Mouse (Mus musculus) forebrain, embryonic 13.5 days (tissue): Measurements from ENCODE around the gene Rftn1. TPM values are rescaled to one million over a fixed set of nuclear protein-coding genes. Genes with fewer than 3 reads are reported as not detected.

ENCODE experiments used
- ATAC-seq: fragments of 200-750 bp; cut with Nextera tagmentation; 2 replicates; pipeline ENCODE4 v1.8.0; 2017
- H3K27ac ChIP-seq: fragments of 300-500 bp; sonication (generic); 2 replicates; pipeline ENCODE4 v1.5.1; 2015; ENCODE audit warnings: inconsistent platforms, mild to moderate bottlenecking, moderate library complexity
- H3K27me3 ChIP-seq: fragments of 300-500 bp; sonication (generic); 2 replicates; pipeline ENCODE4 v1.6.1; 2015; ENCODE audit warnings: mild to moderate bottlenecking, inconsistent platforms
- H3K36me3 ChIP-seq: fragments of 300-500 bp; sonication (generic); 2 replicates; pipeline ENCODE4 v1.6.1; 2015; ENCODE audit warnings: mild to moderate bottlenecking, inconsistent platforms; ENCODE audit not compliant: poor library complexity, severe bottlenecking
- H3K4me1 ChIP-seq: fragments of 300-500 bp; sonication (generic); 2 replicates; pipeline ENCODE4 v1.6.1; 2015; ENCODE audit warnings: inconsistent platforms
- H3K4me2 ChIP-seq: fragments of 300-500 bp; sonication (generic); 2 replicates; pipeline ENCODE4 v1.6.1; 2015; ENCODE audit warnings: inconsistent platforms, mild to moderate bottlenecking, moderate library complexity
- H3K4me3 ChIP-seq: fragments of 300-500 bp; sonication (generic); 2 replicates; pipeline ENCODE4 v1.5.1; 2015; ENCODE audit warnings: mild to moderate bottlenecking, inconsistent platforms
- H3K9ac ChIP-seq: fragments of 300-500 bp; sonication (generic); 2 replicates; pipeline ENCODE4 v1.6.1; 2015; ENCODE audit warnings: mild to moderate bottlenecking, inconsistent platforms
- H3K9me3 ChIP-seq: fragments of 300-500 bp; sonication (generic); replicated peaks from 2 replicates; pipeline ENCODE4 v1.6.1; 2016; ENCODE audit warnings: inconsistent platforms
- whole genome bisulfite sequencing: fragments of 180-500 bp; shearing (Covaris S2); methylation state at CpG from one replicate; pipeline ENCODE4 v1.1.7; 2015; 5-methylcytosine and 5-hydroxymethylcytosine counted together
- polyA plus RNA-seq: library from polyadenylated mRNA; unstranded; fragments of >200 nt; fragmentation: Nextera tagmentation; extraction: Ambion mirVana; gene quantifications from 2 replicates; pipeline ENCODE4 v1.2.1, GENCODE M21; 2015

The Rftn1 gene
- polyA plus RNA-seq, 1 experiment from 2014 or later: 15.3 TPM

GRCm38 (mm10) chr17:50197572-50197971, 7.1 kb upstream of the Rftn1 start:
- H3K27me3 ChIP-seq: peaks cover 4% of the 10 kb centered on the region; the same call in 1 of the 2 replicates
- no peaks in the 10 kb centered on the region for H3K9me3 ChIP-seq
- H3K9ac ChIP-seq: no peak overlapping the region
- no peaks in the 10 kb centered on the region for H3K36me3 ChIP-seq
- H3K27ac ChIP-seq: no peak overlapping the region
- no peak overlapping the region for H3K4me2 ChIP-seq
- no peak for ATAC-seq
- H3K4me1 ChIP-seq: peaks cover 14% of the 10 kb centered on the region
- no peak overlapping the region for H3K4me3 ChIP-seq
- 90% methylated on average over 4 of the region's 4 CpGs for WGBS

GRCm38 (mm10) chr17:50196005-50196672, 5.7 kb upstream of the Rftn1 start:
- no peak overlapping the region for H3K27ac ChIP-seq
- no peaks in the 10 kb centered on the region for H3K9me3 ChIP-seq
- no peak overlapping the region for H3K9ac ChIP-seq
- no peak for ATAC-seq
- no peak overlapping the region for H3K4me3 ChIP-seq
- peaks cover 18% of the 10 kb centered on the region for H3K4me1 ChIP-seq
- peaks cover 17% of the 10 kb centered on the region for H3K27me3 ChIP-seq
- 31% methylated on average over 10 of the region's 10 CpGs for WGBS
- H3K36me3 ChIP-seq: no peaks in the 10 kb centered on the region
- no peak overlapping the region for H3K4me2 ChIP-seq

- H3K27ac ChIP-seq: no peak overlapping the region
- peaks cover 24% of the 10 kb centered on the region for H3K27me3 ChIP-seq
- peaks cover 22% of the 10 kb centered on the region for H3K4me1 ChIP-seq
- H3K4me3 ChIP-seq: no peak overlapping the region
- H3K9me3 ChIP-seq: no peaks in the 10 kb centered on the region
- no peaks in the 10 kb centered on the region for H3K36me3 ChIP-seq
- no peak overlapping the region for H3K9ac ChIP-seq
- 91% methylated on average over 7 of the region's 7 CpGs for WGBS
- no peak for ATAC-seq
- no peak overlapping the region for H3K4me2 ChIP-seq
Observed at GRCm38 (mm10) chr17:50195399-50195798, 4.9 kb upstream of the Rftn1 start.

- Histone ChIP-seq H3K9ac (no peak overlapping the region), H3K36me3 (no peaks in the 10 kb centered on the region), H3K4me1 (peaks cover 28% of the 10 kb centered on the region), H3K4me2 (no peak overlapping the region), H3K27ac (no peak overlapping the region), H3K9me3 (no peaks in the 10 kb centered on the region), H3K4me3 (no peak overlapping the region), H3K27me3 (peaks cover 33% of the 10 kb centered on the region)
- 73% methylated on average over 3 of the region's 3 CpGs for WGBS
- ATAC-seq: no peak
Observed at GRCm38 (mm10) chr17:50194541-50194940, 4.1 kb upstream of the Rftn1 start.

DNA sequence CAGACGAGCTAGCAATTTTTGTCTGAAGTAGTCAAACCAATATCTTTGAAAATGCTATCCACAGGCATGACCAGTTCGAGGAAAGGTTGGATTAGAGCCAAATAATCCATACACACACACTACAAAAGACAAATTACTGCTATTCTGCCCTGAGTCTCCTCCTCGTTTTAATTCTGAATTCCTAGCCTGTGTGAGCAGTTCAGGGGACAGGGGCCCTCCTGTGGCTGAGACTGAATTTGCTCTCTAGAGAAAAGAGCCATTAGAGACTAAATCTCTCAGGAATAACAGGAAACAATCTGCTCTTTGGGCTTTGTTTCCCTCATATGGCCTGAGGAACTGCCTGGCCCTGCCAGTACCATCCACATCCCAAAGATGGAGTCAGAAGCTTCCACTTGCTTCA, 3.2 kb upstream of the Rftn1 start:
- WGBS: 25% methylated on average over 3 of the region's 3 CpGs

DNA sequence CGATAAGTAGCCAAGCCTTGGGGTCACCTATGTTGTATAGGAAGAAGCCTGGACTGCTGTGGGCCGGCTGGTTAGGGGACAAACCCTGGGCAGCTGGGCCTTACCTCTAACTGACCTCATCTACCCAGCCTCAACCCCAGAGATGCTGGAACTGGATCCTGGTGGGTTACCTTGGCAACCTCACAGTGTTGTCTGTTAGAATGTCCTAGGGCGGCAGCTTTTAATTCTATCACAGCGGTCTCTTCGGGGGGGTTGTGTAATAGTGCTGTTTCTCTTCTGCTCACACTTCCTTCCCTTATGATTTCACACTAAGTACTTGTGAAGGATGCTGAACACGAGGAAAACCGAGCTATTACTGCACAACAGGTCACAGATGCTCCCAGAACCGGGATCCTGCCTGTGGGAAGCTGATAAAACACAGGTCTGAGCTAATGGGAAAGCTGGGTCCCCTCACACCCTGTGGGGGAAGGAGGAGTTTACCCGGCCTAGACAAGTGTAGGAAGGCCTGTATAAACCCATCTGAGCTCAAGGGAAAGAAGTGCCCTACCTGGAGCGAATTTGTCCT, 2.0 kb upstream of the Rftn1 start:
- Histone ChIP-seq H3K4me1 (peaks cover 31% of the 10 kb centered on the region), H3K4me2 (no peak overlapping the region), H3K9me3 (no peaks in the 10 kb centered on the region), H3K36me3 (no peaks in the 10 kb centered on the region), H3K9ac (no peak overlapping the region), H3K27me3 (peaks cover 38% of the 10 kb centered on the region), H3K4me3 (no peak overlapping the region), H3K27ac (no peak overlapping the region)
- no peak for ATAC-seq
- WGBS: 27% methylated on average over 10 of the region's 10 CpGs

More for the DNA sequence above, 3.2 kb upstream of the Rftn1 start:
- no peak overlapping the region for H3K9ac ChIP-seq
- H3K27me3 ChIP-seq: peaks cover 38% of the 10 kb centered on the region
- no peak overlapping the region for H3K4me3 ChIP-seq
- peak overlapping the region; percentile 14; the same call in 1 of the 2 replicates for H3K27ac ChIP-seq
- H3K4me1 ChIP-seq: peaks cover 31% of the 10 kb centered on the region
- H3K4me2 ChIP-seq: no peak overlapping the region
- no peaks in the 10 kb centered on the region for H3K36me3 ChIP-seq
- no peaks in the 10 kb centered on the region for H3K9me3 ChIP-seq
- ATAC-seq: peak; percentile 57

- Histone ChIP-seq H3K36me3 (no peaks in the 10 kb centered on the region), H3K4me2 (no peak overlapping the region), H3K4me1 (peaks cover 31% of the 10 kb centered on the region), H3K9ac (no peak overlapping the region), H3K9me3 (no peaks in the 10 kb centered on the region), H3K27ac (no peak overlapping the region), H3K4me3 (no peak overlapping the region), H3K27me3 (peaks cover 38% of the 10 kb centered on the region)
- ATAC-seq: no peak
- 49% methylated on average over 9 of the region's 9 CpGs for WGBS
Observed at GRCm38 (mm10) chr17:50191318-50191957, 964 bp upstream of the Rftn1 start.

DNA sequence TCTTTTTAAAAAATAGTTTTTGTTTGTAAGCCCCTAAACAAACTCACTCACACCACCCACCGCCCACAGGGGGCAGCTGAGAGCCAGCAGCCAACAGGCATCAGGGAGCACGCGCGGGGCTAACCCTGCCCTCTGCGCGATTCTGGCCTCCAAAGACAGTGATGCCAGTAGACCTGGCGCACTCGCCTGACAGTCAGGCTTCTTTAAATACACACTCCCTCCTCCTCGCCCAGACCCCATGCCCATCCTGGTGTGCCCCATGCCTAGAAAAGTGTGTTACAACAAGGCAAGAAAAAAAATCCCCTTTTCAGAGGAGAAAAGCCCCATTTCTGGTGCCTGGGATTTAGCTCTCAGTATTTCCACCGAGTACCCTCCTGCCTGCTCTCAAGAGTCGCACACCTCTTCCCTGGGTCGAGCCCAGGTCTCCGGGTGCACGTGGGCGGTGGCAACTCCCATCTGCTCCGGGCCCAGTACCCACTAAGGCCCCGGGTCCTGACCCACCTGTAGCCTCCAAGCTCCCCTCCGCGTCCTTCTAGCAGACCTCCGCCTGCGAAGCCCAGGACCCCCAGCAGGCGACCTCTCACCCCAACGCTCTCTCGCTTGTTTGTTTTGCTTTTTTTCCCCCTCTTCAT, 977 bp downstream of the Rftn1 start:
- H3K4me1 ChIP-seq: peaks cover 37% of the 10 kb centered on the region
- H3K27ac ChIP-seq: peak overlapping the region; percentile 6
- peak; percentile 63 for ATAC-seq
- H3K9me3 ChIP-seq: no peaks in the 10 kb centered on the region
- no peaks in the 10 kb centered on the region for H3K36me3 ChIP-seq
- WGBS: 1% methylated on average over 24 of the region's 24 CpGs
- peak overlapping the region; percentile 73 for H3K9ac ChIP-seq
- H3K4me3 ChIP-seq: peak overlapping the region; percentile 69
- H3K27me3 ChIP-seq: peaks cover 38% of the 10 kb centered on the region
- H3K4me2 ChIP-seq: peak overlapping the region; percentile 99

GRCm38 (mm10) chr17:50188662-50189345, 1.7 kb downstream of the Rftn1 start:
- Histone ChIP-seq H3K4me3 (peak overlapping the region; percentile 69), H3K36me3 (no peaks in the 10 kb centered on the region), H3K4me2 (peak overlapping the region; percentile 99), H3K27ac (no peak overlapping the region), H3K27me3 (peaks cover 38% of the 10 kb centered on the region), H3K9ac (no peak overlapping the region), H3K9me3 (no peaks in the 10 kb centered on the region), H3K4me1 (peaks cover 38% of the 10 kb centered on the region)
- 78% methylated on average over 12 of the region's 12 CpGs for WGBS
- ATAC-seq: no peak; the same call in 1 of the 2 replicates

GRCm38 (mm10) chr17:50185616-50186015, 4.9 kb downstream of the Rftn1 start:
- WGBS: 92% methylated on average over 5 of the region's 5 CpGs
- H3K27me3 ChIP-seq: peaks cover 17% of the 10 kb centered on the region
- no peak for ATAC-seq
- no peak overlapping the region for H3K27ac ChIP-seq
- H3K9ac ChIP-seq: no peak overlapping the region
- no peaks in the 10 kb centered on the region for H3K36me3 ChIP-seq
- no peak overlapping the region for H3K4me2 ChIP-seq
- H3K4me1 ChIP-seq: peaks cover 22% of the 10 kb centered on the region
- no peaks in the 10 kb centered on the region for H3K9me3 ChIP-seq
- H3K4me3 ChIP-seq: no peak overlapping the region

DNA sequence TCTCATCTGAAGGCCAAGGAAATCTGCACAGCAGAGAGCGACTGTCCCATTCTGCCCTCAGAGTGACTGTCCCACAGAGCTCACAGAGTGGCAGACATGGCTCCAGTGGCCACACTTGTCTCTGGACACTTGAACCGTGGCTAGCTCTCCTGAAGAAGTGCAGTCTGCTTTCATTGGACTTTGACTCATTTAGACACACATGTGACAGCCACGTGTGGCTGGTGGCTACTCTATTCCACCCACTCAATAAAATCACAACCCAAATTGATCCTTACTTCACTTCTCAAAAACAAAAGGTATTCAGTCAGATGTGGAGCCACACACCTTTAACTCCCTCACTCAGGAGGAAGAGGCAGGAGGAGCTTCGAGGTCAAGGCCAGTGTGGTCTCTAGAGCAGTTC, 5.4 kb downstream of the Rftn1 start:
- H3K36me3 ChIP-seq: no peaks in the 10 kb centered on the region
- WGBS: 84% methylated on average over 4 of the region's 4 CpGs
- no peak for ATAC-seq
- H3K9me3 ChIP-seq: no peaks in the 10 kb centered on the region
- H3K27me3 ChIP-seq: peaks cover 11% of the 10 kb centered on the region
- no peak overlapping the region for H3K27ac ChIP-seq
- peaks cover 19% of the 10 kb centered on the region for H3K4me1 ChIP-seq
- H3K9ac ChIP-seq: no peak overlapping the region
- no peak overlapping the region for H3K4me2 ChIP-seq
- no peak overlapping the region for H3K4me3 ChIP-seq
